Mouse (Mus musculus) right cerebral cortex, adult 18-20 months (tissue): ENCODE data around the gene Slc25a54.

ENCODE experiments used
- DNase-seq: peaks from one replicate; pipeline ENCODE4 v3.0.0; 2022; ENCODE audit warnings: mixed read lengths

The Slc25a54 gene

GRCm38 (mm10) chr3:109125531-109125930 lies 45.3 kb downstream of the Slc25a54 start:
- DNase-seq = no peak

GRCm38 (mm10) chr3:109129768-109130167 lies 49.5 kb downstream of the Slc25a54 start:
- no peak for DNase-seq

GRCm38 (mm10) chr3:109132966-109133365 lies 52.7 kb downstream of the Slc25a54 start:
- DNase-seq = no peak

- DNase-seq = no peak
Measured at GRCm38 (mm10) chr3:109134036-109134435, 53.8 kb downstream of the Slc25a54 start.

GRCm38 (mm10) chr3:109135352-109135751 lies 55.1 kb downstream of the Slc25a54 start:
- no peak for DNase-seq

- no peak for DNase-seq
Measured at GRCm38 (mm10) chr3:109152561-109152960, 72.3 kb downstream of the Slc25a54 start.

GRCm38 (mm10) chr3:109153410-109153809 lies 73.1 kb downstream of the Slc25a54 start:
- DNase-seq = no peak

- no peak for DNase-seq
Measured at GRCm38 (mm10) chr3:109155926-109156669, 75.8 kb downstream of the Slc25a54 start.

GRCm38 (mm10) chr3:109157481-109157880 lies 77.2 kb downstream of the Slc25a54 start:
- DNase-seq = no peak

GRCm38 (mm10) chr3:109164088-109164487 lies 83.8 kb downstream of the Slc25a54 start:
- DNase-seq = no peak

GRCm38 (mm10) chr3:109164644-109165043 lies 84.4 kb downstream of the Slc25a54 start:
- no peak for DNase-seq

- DNase-seq = no peak
Measured at GRCm38 (mm10) chr3:109165214-109165829, 85.1 kb downstream of the Slc25a54 start.
